Mouse (Mus musculus): ENCODE data around the gene Hs2st1. TPM values are rescaled to one million over a fixed set of nuclear protein-coding genes. Genes with fewer than 3 reads are reported as not detected.

Gene Hs2st1
- polyA plus RNA-seq, 1 experiment from 2014 or later = 21.3 TPM

- H3K4me3 ChIP-seq = no peak overlapping the region
- no peaks in the 10 kb centered on the region for H3K27me3 ChIP-seq
- ATAC-seq (ENCODE audit: insufficient number of reproducible peaks, insufficient read depth, low FRiP score, low TSS enrichment, low read depth) = no peak
- H3K4me1 ChIP-seq = peaks cover 3% of the 10 kb centered on the region; the same call in 1 of the 2 replicates
- no peaks in the 10 kb centered on the region for H3K36me3 ChIP-seq
- WGBS = 77% methylated on average over 10 of the region's 10 CpGs
- H3K9ac ChIP-seq = no peak overlapping the region
- no peaks in the 10 kb centered on the region for H3K9me3 ChIP-seq
- no peak overlapping the region for H3K27ac ChIP-seq
- H3K4me2 ChIP-seq = no peak overlapping the region
Measured at GRCm38 (mm10) chr3:144519581-144520272, 50.3 kb downstream of the Hs2st1 start.

DNA sequence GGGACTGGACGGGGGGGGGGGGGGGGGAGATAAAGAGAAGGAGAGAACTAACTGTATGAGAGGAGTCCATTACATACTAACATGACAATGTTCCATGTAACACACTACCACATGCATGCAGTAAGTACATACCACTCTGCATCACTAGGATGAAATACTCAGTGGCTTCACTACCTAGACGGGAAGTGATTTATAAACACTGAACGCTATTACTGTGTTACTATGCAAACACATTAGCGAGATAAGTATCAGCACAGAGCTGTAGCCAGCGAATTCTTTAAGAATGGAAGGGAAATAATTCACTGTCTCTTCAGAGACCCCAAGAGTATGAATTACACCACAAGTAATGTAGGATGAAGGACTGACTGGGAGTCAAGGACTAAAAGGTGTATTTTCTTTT is 51.1 kb downstream of the Hs2st1 start:
- no peaks in the 10 kb centered on the region for H3K27me3 ChIP-seq
- 70% methylated on average over 5 of the region's 5 CpGs for WGBS
- no peaks in the 10 kb centered on the region for H3K36me3 ChIP-seq
- H3K27ac ChIP-seq = no peak overlapping the region
- no peaks in the 10 kb centered on the region for H3K9me3 ChIP-seq
- ATAC-seq (ENCODE audit: insufficient number of reproducible peaks, insufficient read depth, low FRiP score, low TSS enrichment, low read depth) = no peak
- no peak overlapping the region for H3K9ac ChIP-seq
- no peak overlapping the region for H3K4me3 ChIP-seq
- no peak overlapping the region for H3K4me2 ChIP-seq
- peaks cover 3% of the 10 kb centered on the region; the same call in 1 of the 2 replicates for H3K4me1 ChIP-seq

GRCm38 (mm10) chr3:144515286-144515685 is 54.7 kb downstream of the Hs2st1 start:
- 86% methylated on average over 7 of the region's 7 CpGs for WGBS
- no peak overlapping the region for H3K4me2 ChIP-seq
- 0 out of 2 replicates have a peak, but pooled peaks cover 4% of the 10 kb centered on the region for H3K36me3 ChIP-seq
- no peak overlapping the region for H3K4me3 ChIP-seq
- ATAC-seq (ENCODE audit: insufficient number of reproducible peaks, insufficient read depth, low FRiP score, low TSS enrichment, low read depth) = no peak
- H3K9me3 ChIP-seq = no peaks in the 10 kb centered on the region
- no peak overlapping the region for H3K27ac ChIP-seq
- no peaks in the 10 kb centered on the region for H3K27me3 ChIP-seq
- no peak overlapping the region for H3K9ac ChIP-seq
- H3K4me1 ChIP-seq = no peaks in the 10 kb centered on the region

GRCm38 (mm10) chr3:144514122-144514505 is 55.9 kb downstream of the Hs2st1 start:
- WGBS = 89% methylated on average over 10 of the region's 10 CpGs

DNA sequence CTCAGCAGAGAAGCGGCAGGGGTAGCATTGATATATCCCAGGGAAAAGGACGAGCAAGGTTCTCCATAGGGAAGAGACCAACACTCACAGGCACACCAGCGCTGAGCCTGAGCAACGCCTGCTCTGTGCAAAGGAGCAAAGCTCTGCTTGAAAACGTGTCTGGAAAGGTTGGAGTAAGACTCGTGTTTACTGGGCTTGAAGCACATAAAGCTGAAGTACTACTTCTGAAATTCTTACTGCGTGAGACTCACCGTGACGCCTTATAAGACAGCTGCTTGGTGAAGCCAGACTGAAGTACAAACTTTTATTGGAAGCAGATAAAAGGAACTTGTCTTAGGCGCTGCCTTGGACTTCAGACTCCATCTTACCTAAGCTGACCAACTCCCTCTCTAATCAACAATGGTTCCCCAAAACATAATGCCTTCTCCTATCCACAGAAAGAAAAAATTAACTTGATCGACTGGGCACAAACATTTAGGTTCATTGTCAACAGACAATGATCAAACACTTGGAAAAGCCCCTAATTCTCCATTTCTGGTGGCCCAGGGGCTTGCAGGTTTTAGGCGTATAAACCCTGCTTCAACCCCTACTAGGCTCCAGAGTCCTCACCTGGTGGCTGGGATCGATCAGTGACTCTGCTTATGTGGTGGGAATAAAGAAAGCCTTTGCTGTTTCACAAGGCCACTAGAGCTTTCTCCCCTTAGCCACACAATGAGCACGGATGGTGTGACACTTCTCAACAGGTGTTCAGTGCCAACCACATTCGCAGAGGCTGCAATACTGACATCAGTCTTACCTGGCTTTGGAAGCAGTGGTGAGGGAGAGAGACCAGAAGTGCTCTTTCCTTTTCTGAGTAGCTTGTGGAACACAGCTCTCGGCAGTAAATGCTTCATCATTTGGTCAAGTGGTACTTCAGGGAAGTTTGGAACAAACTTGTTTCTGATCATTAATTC is 56.5 kb downstream of the Hs2st1 start:
- Histone ChIP-seq H3K4me1 (no peaks in the 10 kb centered on the region), H3K4me3 (no peak overlapping the region), H3K36me3 (0 out of 2 replicates have a peak, but pooled peaks cover 4% of the 10 kb centered on the region), H3K27me3 (no peaks in the 10 kb centered on the region), H3K4me2 (no peak overlapping the region), H3K9ac (no peak overlapping the region), H3K27ac (no peak overlapping the region), H3K9me3 (no peaks in the 10 kb centered on the region)
- 87% methylated on average over 16 of the region's 16 CpGs for whole genome bisulfite sequencing
- ATAC-seq (ENCODE audit: insufficient number of reproducible peaks, insufficient read depth, low FRiP score, low TSS enrichment, low read depth) = no peak

More at GRCm38 (mm10) chr3:144514122-144514505, 55.9 kb downstream of the Hs2st1 start:
- Histone ChIP-seq H3K27me3 (no peaks in the 10 kb centered on the region), H3K4me2 (no peak overlapping the region), H3K4me3 (no peak overlapping the region), H3K9me3 (no peaks in the 10 kb centered on the region), H3K9ac (no peak overlapping the region), H3K36me3 (0 out of 2 replicates have a peak, but pooled peaks cover 4% of the 10 kb centered on the region), H3K4me1 (no peaks in the 10 kb centered on the region), H3K27ac (no peak overlapping the region)
- no peak for ATAC-seq (ENCODE audit: insufficient number of reproducible peaks, insufficient read depth, low FRiP score, low TSS enrichment, low read depth)

- Histone ChIP-seq H3K27me3 (no peaks in the 10 kb centered on the region), H3K9me3 (no peaks in the 10 kb centered on the region), H3K9ac (no peak overlapping the region), H3K4me3 (no peak overlapping the region), H3K27ac (no peak overlapping the region), H3K4me1 (peaks cover 7% of the 10 kb centered on the region), H3K4me2 (no peak overlapping the region), H3K36me3 (0 out of 2 replicates have a peak, but pooled peaks cover 4% of the 10 kb centered on the region)
- WGBS = 87% methylated on average over 3 of the region's 3 CpGs
- no peak for ATAC-seq (ENCODE audit: insufficient number of reproducible peaks, insufficient read depth, low FRiP score, low TSS enrichment, low read depth)
Measured at GRCm38 (mm10) chr3:144510724-144511123, 59.3 kb downstream of the Hs2st1 start.

DNA sequence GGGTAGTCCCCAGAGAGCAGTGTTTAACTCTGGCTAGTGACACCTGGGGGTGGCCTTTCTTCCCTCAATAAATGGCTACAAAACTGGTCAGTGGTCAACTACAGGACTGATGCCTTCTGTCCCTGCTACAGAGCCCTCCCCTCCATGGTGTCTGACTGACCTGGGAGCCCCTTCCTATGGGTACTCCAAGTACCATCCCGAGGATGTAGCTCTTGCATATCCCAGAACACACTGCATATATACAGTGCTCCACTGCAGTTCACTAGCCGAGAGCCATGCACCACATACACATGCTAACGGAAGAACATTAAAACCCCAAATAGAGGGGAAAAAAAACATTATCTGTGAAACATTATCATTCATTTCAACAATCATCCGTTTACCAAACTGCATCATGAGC is 61.6 kb downstream of the Hs2st1 start:
- WGBS = 87% methylated on average over 4 of the region's 4 CpGs
- ATAC-seq (ENCODE audit: insufficient number of reproducible peaks, insufficient read depth, low FRiP score, low TSS enrichment, low read depth) = no peak

GRCm38 (mm10) chr3:144507885-144508284 is 62.1 kb downstream of the Hs2st1 start:
- Histone ChIP-seq H3K9me3 (no peaks in the 10 kb centered on the region), H3K36me3 (no peaks in the 10 kb centered on the region), H3K9ac (no peak overlapping the region), H3K4me2 (no peak overlapping the region), H3K4me1 (peaks cover 14% of the 10 kb centered on the region), H3K4me3 (no peak overlapping the region), H3K27me3 (no peaks in the 10 kb centered on the region), H3K27ac (no peak overlapping the region)
- no peak for ATAC-seq (ENCODE audit: insufficient number of reproducible peaks, insufficient read depth, low FRiP score, low TSS enrichment, low read depth)
- WGBS = 67% methylated on average over 5 of the region's 5 CpGs

More for the DNA sequence above, 61.6 kb downstream of the Hs2st1 start:
- Histone ChIP-seq H3K4me3 (no peak overlapping the region), H3K9ac (no peak overlapping the region), H3K4me1 (peaks cover 14% of the 10 kb centered on the region), H3K27me3 (no peaks in the 10 kb centered on the region), H3K36me3 (no peaks in the 10 kb centered on the region), H3K4me2 (no peak overlapping the region), H3K9me3 (no peaks in the 10 kb centered on the region), H3K27ac (no peak overlapping the region)

GRCm38 (mm10) chr3:144506213-144506612 is 63.8 kb downstream of the Hs2st1 start:
- ATAC-seq (ENCODE audit: insufficient number of reproducible peaks, insufficient read depth, low FRiP score, low TSS enrichment, low read depth) = no peak
- H3K27ac ChIP-seq = no peak overlapping the region

GRCm38 (mm10) chr3:144501930-144502329 is 68.1 kb downstream of the Hs2st1 start:
- Histone ChIP-seq H3K4me2 (no peak overlapping the region), H3K4me3 (no peak overlapping the region), H3K27ac (no peak overlapping the region), H3K9ac (no peak overlapping the region), H3K27me3 (no peaks in the 10 kb centered on the region), H3K9me3 (no peaks in the 10 kb centered on the region), H3K36me3 (no peaks in the 10 kb centered on the region), H3K4me1 (peaks cover 14% of the 10 kb centered on the region)
- 75% methylated on average over 7 of the region's 7 CpGs for WGBS
- no peak for ATAC-seq (ENCODE audit: insufficient number of reproducible peaks, insufficient read depth, low FRiP score, low TSS enrichment, low read depth)

More at GRCm38 (mm10) chr3:144506213-144506612, 63.8 kb downstream of the Hs2st1 start:
- H3K4me1 ChIP-seq = peaks cover 14% of the 10 kb centered on the region
- no peak overlapping the region for H3K4me3 ChIP-seq
- WGBS = 43% methylated on average over 3 of the region's 3 CpGs
- H3K9ac ChIP-seq = no peak overlapping the region
- H3K9me3 ChIP-seq = no peaks in the 10 kb centered on the region
- no peaks in the 10 kb centered on the region for H3K27me3 ChIP-seq
- H3K36me3 ChIP-seq = no peaks in the 10 kb centered on the region
- H3K4me2 ChIP-seq = no peak overlapping the region

- Histone ChIP-seq H3K27ac (no peak overlapping the region), H3K4me1 (no peaks in the 10 kb centered on the region), H3K4me3 (no peak overlapping the region), H3K9me3 (no peaks in the 10 kb centered on the region), H3K27me3 (no peaks in the 10 kb centered on the region), H3K36me3 (no peaks in the 10 kb centered on the region), H3K4me2 (no peak overlapping the region), H3K9ac (no peak overlapping the region)
- 85% methylated on average over 5 of the region's 5 CpGs for WGBS
- ATAC-seq (ENCODE audit: insufficient number of reproducible peaks, insufficient read depth, low FRiP score, low TSS enrichment, low read depth) = no peak
Measured at GRCm38 (mm10) chr3:144496762-144497161, 73.2 kb downstream of the Hs2st1 start.

All from embryonic facial prominence, embryonic 13.5 days (tissue).